Mouse (Mus musculus) Patski (cell line): ENCODE results near the gene Egln1. TPM values are rescaled to one million over a fixed set of nuclear protein-coding genes. Genes with fewer than 3 reads are reported as not detected.

Experiments used
- ATAC-seq: fragments of 100-300 bp; one replicate; pipeline ENCODE4 v1.8.0; 2021
- CTCF ChIA-PET: fragments of 350-600 bp; sonication (Branson Sonifier 250); formaldehyde crosslinking; loops from one replicate; lab custom pipeline; 2022; ENCODE audit warnings: inconsistent platforms; lab: Charles Lee
- POLR2A ChIA-PET: fragments of 350-600 bp; sonication (Branson Sonifier 250); formaldehyde crosslinking; loops from one replicate; lab custom pipeline; 2022; ENCODE audit warnings: antibody characterized with exemption, inconsistent platforms; lab: Charles Lee
- DNase-seq: peaks from one replicate; pipeline ENCODE4 v3.0.0-alpha.2; 2011; ENCODE audit warnings: low read depth, low spot score
- H3K27me3 ChIP-seq: fragments of 371-371 bp; one replicate; pipeline ENCODE4 v1.5.1; 2021
- CTCF ChIP-seq: fragments of 100-300 bp; IDR thresholded peaks from one replicate; pipeline ENCODE4 v1.5.1; 2021
- in situ Hi-C: fragments of 300-500 bp; cut with MboI; formaldehyde crosslinking; loops from 3 replicates; pipeline ENCODE4 v1.11.1; 2018; ENCODE audit warnings: low pct_unique_long_range_greater_than_20kb, mixed read lengths
- polyA plus RNA-seq: library from polyadenylated mRNA; unstranded; gene quantifications from one replicate; pipeline ENCODE4 v1.2.3, GENCODE M21; 2021

Gene Egln1
- polyA plus RNA-seq, 1 experiment from 2014 or later, result 50.7 TPM

DNA sequence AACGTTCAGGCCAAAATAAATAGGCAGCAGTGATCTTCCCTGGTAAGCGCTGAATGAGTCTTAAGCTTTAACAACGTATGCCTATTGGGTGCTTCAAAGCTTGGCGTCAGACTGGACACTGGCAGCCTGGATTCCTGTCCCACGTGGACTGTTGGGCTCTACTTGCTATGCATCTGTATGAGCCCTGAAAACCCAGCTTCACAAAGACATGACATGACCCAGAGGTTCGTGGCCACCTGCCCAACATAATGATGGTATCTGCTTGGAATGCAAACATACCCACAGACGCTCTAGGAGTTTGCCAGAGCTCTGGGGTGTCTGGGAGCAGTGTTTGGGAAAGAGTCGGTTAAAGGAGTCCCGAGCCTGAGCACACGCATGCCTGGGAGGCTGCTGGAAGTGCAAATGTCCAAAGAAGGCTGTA, 22.8 kb downstream of the Egln1 start:
- ATAC-seq, result peak; percentile 92
- no peaks in the 10 kb centered on the region for H3K27me3 ChIP-seq
- DNase-seq, result peak; percentile 99
- ChIA-PET POLR2A (interaction anchor here (0.6 to 1.9 kb wide), 4 partner anchors 10 to 28 kb away, joined by 3 to 5 read pairs (median 4); no protein-coding TSS in a partner anchor), CTCF (interaction anchor here (1.0 to 2.2 kb wide), 3 partner anchors 20 to 30 kb away, joined by 3 to 7 read pairs (median 4); no protein-coding TSS in a partner anchor)
- no peak for TF ChIP-seq CTCF
- in situ Hi-C loops, result no loop called here

DNA sequence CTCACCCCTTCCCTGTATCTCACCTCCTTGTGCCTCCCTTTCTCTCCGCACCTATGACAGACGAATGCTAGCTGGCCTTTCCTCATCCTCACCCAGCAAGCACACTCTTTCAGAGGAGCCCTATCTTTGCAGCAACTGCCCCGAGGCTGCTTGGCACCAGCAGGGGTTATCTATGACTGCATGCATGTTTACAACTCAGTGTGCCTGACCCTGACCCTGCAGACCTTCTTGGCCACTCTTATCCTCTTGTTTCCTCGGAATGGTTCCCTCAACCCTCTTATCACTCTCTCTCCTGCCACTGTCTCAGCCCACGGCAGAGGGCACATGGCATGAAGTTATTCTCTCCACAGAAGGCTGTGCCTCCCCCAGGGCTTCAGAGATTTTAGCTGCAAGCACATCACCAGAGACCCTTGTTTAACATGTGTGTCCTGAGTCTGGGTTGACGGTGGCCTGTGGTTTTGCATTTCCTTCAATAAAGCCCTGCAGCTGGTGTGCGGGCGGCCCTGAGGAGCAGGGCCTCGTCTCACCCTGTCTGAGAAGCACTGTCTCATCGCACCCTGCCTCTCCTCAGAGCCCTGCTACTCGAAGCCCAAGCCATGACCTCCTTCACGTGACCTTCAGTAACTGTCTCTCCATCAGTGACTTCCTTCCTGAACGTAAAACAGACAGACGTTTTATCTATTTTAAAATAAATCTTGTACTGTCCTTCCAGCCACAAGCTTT, 23.4 kb downstream of the Egln1 start:
- DNase-seq (no peak), ATAC-seq (peak; percentile 15)
- in situ Hi-C loops, result no loop called here
- TF ChIP-seq CTCF, result no peak
- no peaks in the 10 kb centered on the region for H3K27me3 ChIP-seq
- POLR2A ChIA-PET, result interaction anchor here (0.6 to 1.9 kb wide), 3 partner anchors 10 to 24 kb away, joined by 3 to 5 read pairs (median 4); no protein-coding TSS in a partner anchor
- CTCF ChIA-PET, result interaction anchor here (1.0 to 2.2 kb wide), 3 partner anchors 20 to 29 kb away, joined by 3 to 7 read pairs (median 4); no protein-coding TSS in a partner anchor

DNA sequence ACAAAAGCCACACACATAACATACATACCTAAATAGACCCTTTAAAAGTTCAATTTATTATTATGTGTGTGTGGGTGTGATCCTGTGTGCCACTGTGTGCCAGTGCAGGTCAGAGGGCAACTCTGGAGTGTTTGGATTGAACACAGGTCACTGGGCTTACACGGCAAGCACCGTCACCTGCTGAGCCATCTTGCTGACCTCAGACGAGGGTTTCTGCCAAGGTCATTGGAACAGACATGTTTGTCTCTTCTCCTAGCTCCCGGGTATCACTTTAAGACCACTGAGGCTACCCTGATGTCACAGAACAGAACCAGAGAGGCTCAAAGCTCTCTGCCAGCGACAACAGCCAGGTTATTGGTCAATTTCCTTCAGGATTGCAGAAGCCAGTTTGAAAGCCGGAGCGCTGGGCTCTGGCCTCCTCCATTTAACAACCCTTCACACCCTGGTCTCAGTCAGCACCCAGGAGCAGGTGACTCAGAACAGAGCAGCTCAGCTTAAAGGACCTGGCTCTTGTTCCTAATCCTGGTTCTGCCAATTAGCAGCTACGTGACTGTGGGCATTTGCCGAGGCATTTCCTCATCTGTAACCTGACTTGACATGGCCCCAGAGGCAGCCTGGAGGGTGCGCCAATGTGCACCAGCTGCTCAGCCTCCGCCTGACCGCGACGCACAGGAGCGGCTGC, 25.0 kb downstream of the Egln1 start:
- in situ Hi-C loops, result no loop called here
- POLR2A ChIA-PET, result no interaction called here
- no peak for DNase-seq
- no peak for ATAC-seq
- no peaks in the 10 kb centered on the region for H3K27me3 ChIP-seq
- no peak for TF ChIP-seq CTCF
- CTCF ChIA-PET, result interaction anchor here (1.4 kb wide), 1 partner anchor 11 kb away, joined by 3 read pairs; no protein-coding TSS in a partner anchor

DNA sequence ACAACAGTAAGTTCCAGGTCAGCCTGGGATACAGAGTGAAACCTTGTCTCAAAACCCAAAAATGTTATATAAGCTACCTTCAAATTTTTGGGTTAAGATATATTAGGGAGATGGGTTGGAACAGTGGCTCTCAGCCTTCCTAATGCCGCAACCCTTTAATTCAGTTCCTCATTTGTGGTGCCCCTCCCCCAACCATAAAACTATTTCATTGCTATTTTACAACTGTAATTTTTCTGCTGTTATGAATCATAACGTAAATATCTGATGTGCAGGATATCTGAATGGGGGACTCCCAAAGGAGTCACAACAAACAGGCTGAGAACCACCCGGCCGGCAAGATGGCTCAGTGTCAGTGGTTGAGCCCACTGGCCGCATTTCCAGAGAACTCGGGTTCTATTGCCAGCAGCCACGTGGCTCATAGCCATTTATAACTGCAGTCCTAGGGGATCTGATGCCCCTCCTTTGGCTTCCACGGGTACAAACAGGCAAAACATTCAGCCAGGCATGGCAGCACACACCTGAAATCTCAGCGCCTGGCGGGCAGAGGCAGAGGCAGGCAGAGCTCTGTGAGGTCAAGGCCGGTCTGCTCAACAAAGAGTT, 26.5 kb downstream of the Egln1 start:
- ATAC-seq (no peak), DNase-seq (no peak)
- ChIA-PET POLR2A (no interaction called here), CTCF (interaction anchor here (1.2 to 1.4 kb wide), 2 partner anchors 10 to 12 kb away, joined by 3 to 4 read pairs; no protein-coding TSS in a partner anchor)
- in situ Hi-C loops, result no loop called here
- no peak for TF ChIP-seq CTCF
- no peaks in the 10 kb centered on the region for H3K27me3 ChIP-seq

DNA sequence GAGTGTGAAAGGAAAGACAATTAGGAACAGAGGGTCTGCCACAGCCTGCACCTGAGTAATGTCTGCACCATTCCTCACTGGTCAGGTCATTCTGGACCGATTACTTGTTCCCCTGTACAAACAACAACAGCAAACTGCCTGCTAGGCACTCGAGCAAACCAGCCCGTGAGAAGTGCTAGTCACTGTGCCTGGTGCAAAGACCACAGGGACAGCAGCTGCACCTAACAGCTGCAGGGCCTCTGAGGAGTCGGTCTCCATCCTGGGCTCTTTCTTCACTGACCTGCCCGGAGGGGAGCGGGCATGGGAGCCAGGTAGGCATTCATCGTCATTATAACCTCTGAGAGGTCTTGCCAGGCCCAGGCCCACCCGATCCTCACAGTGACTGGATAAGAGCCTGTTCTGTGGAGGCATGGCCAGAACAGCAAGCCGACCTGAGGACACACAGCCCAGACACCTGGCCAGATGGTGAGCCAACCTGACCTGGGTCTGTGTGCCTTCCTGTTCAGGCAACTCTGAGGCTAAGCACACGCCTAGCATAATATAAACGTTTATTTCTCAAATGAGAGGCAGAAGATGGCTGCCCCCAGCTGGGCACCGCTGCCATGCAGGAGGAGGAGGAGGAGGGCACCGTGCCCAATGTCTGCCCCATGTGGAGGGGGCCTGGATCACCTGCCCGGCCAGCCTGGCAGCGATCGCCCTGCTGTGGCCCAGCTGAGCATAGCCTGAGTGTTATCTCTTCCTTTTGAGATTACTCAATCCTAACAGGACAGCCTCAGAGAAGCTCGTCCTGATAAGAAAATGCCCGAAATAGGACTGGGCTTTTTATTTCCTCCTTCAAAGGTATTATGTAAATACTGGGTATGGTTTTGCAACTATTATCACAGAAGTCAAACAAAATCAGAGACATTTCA, 27.5 kb downstream of the Egln1 start:
- CTCF ChIA-PET, result interaction anchor here (1.2 kb wide), 1 partner anchor 11 kb away, joined by 4 read pairs; no protein-coding TSS in a partner anchor
- in situ Hi-C loops, result no loop called here
- DNase-seq (no peak), ATAC-seq (no peak)
- no peak for TF ChIP-seq CTCF
- no peaks in the 10 kb centered on the region for H3K27me3 ChIP-seq
- POLR2A ChIA-PET, result no interaction called here

DNA sequence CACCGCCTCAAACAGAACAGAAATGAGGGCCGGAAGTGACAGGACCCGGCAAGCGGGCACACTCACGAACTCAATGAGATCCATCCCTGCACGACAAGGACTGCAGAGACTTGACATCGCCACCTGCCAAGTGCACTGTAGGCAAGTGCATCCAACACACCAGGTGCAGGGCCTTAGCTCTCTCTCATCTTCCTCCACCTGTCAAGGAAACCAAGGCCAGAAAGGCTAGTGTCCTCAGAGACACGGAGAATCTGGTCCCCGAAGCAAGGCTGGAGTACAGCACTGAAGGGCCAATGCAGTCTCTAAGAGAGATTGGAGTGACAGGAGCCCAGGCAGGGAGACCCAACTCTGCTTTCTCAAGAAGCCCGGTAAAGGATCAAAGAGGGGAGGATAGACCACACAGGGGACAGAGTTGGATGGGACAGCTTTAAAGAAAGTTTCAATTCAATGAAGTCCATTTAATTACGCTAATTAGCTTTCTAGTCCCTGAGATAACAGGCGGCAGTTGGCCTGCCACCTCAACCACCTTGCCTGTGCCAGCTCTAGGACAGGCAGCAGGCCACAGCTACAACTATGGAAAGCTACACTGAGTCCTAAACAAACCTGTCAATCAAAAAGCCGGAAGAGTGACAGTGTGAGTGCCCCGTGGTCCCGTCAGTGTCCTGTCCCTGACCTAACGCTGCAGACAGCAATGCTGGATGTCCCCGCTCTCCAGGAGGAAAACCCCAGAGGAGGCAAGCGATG, 31.2 kb downstream of the Egln1 start:
- H3K27me3 ChIP-seq, result no peaks in the 10 kb centered on the region
- in situ Hi-C loops, result no loop called here
- no peak for ATAC-seq
- no peak for TF ChIP-seq CTCF
- CTCF ChIA-PET, result interaction anchor here (0.8 to 1.5 kb wide), 5 partner anchors 9 to 30 kb away, joined by 3 read pairs; no protein-coding TSS in a partner anchor
- DNase-seq, result no peak
- POLR2A ChIA-PET, result interaction anchor here (0.9 kb wide), 1 partner anchor 14 kb away, joined by 3 read pairs; no protein-coding TSS in a partner anchor

DNA sequence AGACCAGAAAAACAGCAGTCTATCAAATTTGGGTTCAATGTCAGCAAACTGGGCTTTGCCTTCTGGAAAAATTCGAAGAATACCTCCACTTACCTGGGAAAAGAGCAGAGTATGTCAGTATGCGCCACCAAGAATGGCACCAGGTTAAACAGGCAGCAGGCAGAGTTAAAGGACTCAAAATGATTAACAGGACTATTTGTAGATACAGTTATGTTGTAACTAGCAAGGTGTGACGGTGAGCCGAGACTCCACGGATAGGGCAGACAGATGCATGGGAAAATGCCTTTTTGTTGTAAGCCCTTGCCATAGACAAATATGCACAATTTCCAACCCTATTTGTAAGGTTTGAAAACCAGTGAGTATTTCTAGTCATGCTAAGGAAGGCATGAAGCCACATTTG, 35.1 kb downstream of the Egln1 start:
- in situ Hi-C loops, result no loop called here
- H3K27me3 ChIP-seq, result no peaks in the 10 kb centered on the region
- DNase-seq (no peak), ATAC-seq (no peak)
- ChIA-PET CTCF (no interaction called here), POLR2A (no interaction called here)
- TF ChIP-seq CTCF, result no peak

DNA sequence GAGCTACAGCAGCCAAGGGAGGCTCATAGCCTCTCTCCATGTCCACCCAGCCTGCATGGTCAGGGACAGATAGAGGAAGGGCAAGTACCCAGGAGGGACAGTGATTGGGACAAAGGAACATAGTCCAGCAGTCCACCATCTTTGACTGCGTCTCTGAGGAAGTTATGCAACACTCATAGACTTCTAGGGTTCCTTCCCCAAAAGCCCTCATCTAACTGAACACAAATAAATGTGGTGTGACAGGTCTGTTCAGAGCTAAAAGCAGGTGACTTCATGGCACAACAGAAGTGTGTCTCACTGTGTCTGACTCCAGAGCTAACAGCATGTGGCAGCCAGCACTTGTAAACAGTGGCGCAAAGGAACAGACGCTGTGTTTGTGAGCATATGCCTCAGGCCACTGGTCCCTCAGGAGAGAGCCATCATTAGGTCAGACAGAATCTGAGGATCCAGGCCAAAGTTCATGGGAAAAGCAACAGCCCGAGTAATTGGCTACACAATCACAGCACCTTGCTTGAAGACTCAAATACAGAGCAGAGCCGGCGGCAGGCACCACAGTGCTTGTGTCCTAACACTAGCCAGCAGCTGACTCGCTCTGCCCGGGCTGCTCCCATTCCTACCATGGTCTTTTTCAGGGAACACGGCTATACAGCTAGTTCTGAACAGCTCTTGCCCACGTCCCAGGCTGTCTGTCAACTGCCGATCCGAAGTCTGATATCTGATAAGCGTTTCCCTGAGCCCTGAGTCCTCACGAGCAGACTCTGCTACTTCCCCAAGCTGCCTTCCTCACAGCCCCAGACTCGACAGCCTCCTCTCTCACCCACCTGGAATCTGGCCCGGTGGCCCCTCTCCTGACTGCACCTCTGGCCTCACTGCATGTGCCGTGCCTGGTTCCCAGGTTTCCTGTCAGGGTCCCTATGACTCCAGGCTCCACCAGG, 36.9 kb downstream of the Egln1 start:
- H3K27me3 ChIP-seq, result no peaks in the 10 kb centered on the region
- DNase-seq, result no peak
- in situ Hi-C loops, result no loop called here
- ChIA-PET POLR2A (no interaction called here), CTCF (no interaction called here)
- no peak for ATAC-seq
- TF ChIP-seq CTCF, result no peak
